ENCODE assay signal across 19 mouse cellular contexts in the genomic region with DNA sequence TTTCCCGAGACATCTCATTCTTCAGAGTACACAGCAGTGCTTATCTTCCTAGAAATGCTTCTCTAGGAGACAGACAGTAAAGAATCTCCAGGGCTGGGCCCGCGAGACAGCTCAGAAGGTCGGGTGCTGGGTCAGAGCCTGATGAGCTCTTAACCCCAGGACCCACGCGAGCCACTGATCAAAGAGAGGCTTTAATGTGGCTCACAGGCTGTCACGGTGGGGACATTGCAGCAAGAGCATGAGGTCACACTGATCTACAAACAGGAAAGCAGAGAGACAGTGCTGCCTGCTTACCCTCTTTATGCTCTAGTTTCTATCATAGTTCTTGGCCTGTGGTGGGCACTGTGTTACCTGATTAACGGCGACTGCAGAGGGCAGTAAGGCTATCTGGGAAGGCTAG.
DNase-seq lines count a peak whose midpoint lies in the region; ATAC-seq and TF ChIP-seq lines count a peak whose summit lies in the region.
"Had no signal": no experiment of that assay in that cellular context is flagged by ENCODE, and none has a peak within 500 bp of the region (broad histone marks: within the 10 kb centered on the region; RNA-seq: fewer than 3 reads in every experiment).

No protein-coding gene starts in this region.

- no peaks in the 10 kb centered on the region for H3K79me2 ChIP-seq in heart, adult 2 months (replicated peaks; ENCODE audit: control insufficient read depth, insufficient read depth, low read length)

- no peak overlapping the region for H3K4me3 ChIP-seq in heart, adult 2 months
- no peak overlapping the region for H3K4me3 ChIP-seq in kidney, postnatal 0 days (replicated peaks; ENCODE audit: low read depth, low read length)
- H3K4me3 ChIP-seq: embryonic facial prominence, embryonic 13.5 days; hindbrain, embryonic 12.5 days had no signal

- H3K4me2 ChIP-seq in kidney, postnatal 0 days (ENCODE audit: low read length) = no peak overlapping the region
- H3K4me2 ChIP-seq: embryonic facial prominence, embryonic 13.5 days; hindbrain, embryonic 12.5 days had no signal

- no peak overlapping the region for H3K9ac ChIP-seq in heart, adult 2 months (ENCODE audit: low read depth, low read length)
- no peak overlapping the region for H3K9ac ChIP-seq in kidney, postnatal 0 days (ENCODE audit: low read depth, low read length)
- H3K9ac ChIP-seq: embryonic facial prominence, embryonic 13.5 days; hindbrain, embryonic 12.5 days had no signal

- 74% methylated on average over 9 of the region's 9 CpGs for WGBS in heart, adult 2 months
- 29% methylated on average over 9 of the region's 9 CpGs for WGBS in kidney, postnatal 0 days

- H3K27ac ChIP-seq in heart, adult 2 months = no peak overlapping the region
- no peak overlapping the region for H3K27ac ChIP-seq in kidney, postnatal 0 days
- H3K27ac ChIP-seq: embryonic facial prominence, embryonic 13.5 days; hindbrain, embryonic 12.5 days had no signal

- no peak for TF ChIP-seq EP300 in heart, adult 2 months (IDR thresholded peaks at IDR 0.05; ENCODE audit: insufficient read depth, low read depth, low read length)

- no peak for TF ChIP-seq POLR2A in heart, adult 2 months (IDR thresholded peaks at IDR 0.05; ENCODE audit: insufficient read depth, low read depth, low read length)

- no peaks in the 10 kb centered on the region for H3K36me3 ChIP-seq in heart, adult 2 months (ENCODE audit: control insufficient read depth, insufficient read depth, low read length)
- H3K36me3 ChIP-seq in kidney, postnatal 0 days (ENCODE audit: insufficient read depth, low read length) = peaks cover 7% of the 10 kb centered on the region; the same call in 1 of the 2 replicates

- no peaks in the 10 kb centered on the region for H3K4me1 ChIP-seq in heart, adult 2 months (ENCODE audit: control insufficient read depth, insufficient read depth, low read length)
- no peaks in the 10 kb centered on the region for H3K4me1 ChIP-seq in kidney, postnatal 0 days (replicated peaks; ENCODE audit: insufficient read depth, low read length)

- H3K27me3 ChIP-seq in heart, adult 2 months (ENCODE audit: control insufficient read depth, insufficient read depth, low read length) = no peaks in the 10 kb centered on the region
- H3K27me3 ChIP-seq in kidney, postnatal 0 days (ENCODE audit: insufficient read depth, low read length) = no peaks in the 10 kb centered on the region
- H3K27me3 ChIP-seq: embryonic facial prominence, embryonic 13.5 days; hindbrain, embryonic 12.5 days had no signal

- ATAC-seq in kidney, postnatal 0 days (replicated peaks; ENCODE audit: low FRiP score, low read depth) = no peak
- 0 out of 2 replicates have a peak, but pooled peaks have one; percentile 33 for ATAC-seq in megakaryocyte, adult 5-6 weeks (ENCODE audit: poor library complexity, severe bottlenecking)
- ATAC-seq: forebrain, embryonic 14.5 days; hindbrain, embryonic 16.5 days had no signal

- intact Hi-C loops in heart, adult 2 months (cut with DNase I) = no loop called here

- peak; percentile 16; the same call in 1 of the 2 replicates for TF ChIP-seq CTCF in heart, adult 2 months (IDR thresholded peaks at IDR 0.05)
- peak; percentile 9; the same call in 1 of the 2 replicates for TF ChIP-seq CTCF in kidney, postnatal 0 days (IDR thresholded peaks at IDR 0.05; ENCODE audit: low read depth)

- no peaks in the 10 kb centered on the region; the same call in 1 of the 2 replicates for H3K9me3 ChIP-seq in kidney, postnatal 0 days (replicated peaks; ENCODE audit: low read length)

- DNase-seq in embryo, embryonic 9.5 days (ENCODE audit: extremely low spot score) = peak; percentile 21
- no peak for DNase-seq in embryo, embryonic 10.5 days (ENCODE audit: low spot score)
- DNase-seq in heart, adult 2 months = no peak
- no peak for DNase-seq in heart, adult 9 months (ENCODE audit: low spot score in 2 of 2)
- no peak for DNase-seq in kidney, postnatal 0 days (ENCODE audit: low spot score)
- DNase-seq in kidney, adult 18-20 months = no peak
- DNase-seq in spleen, postnatal 14 days (ENCODE audit: low spot score in 2 of 2) = no peak
- DNase-seq: adrenal gland, postnatal 10 days; cerebellum, adult 11 months; cerebellum, adult 9-10 months; cerebellum, postnatal 25 days; gastrocnemius, postnatal 36 days; heart, adult 18-20 months; kidney, adult 11 months had no signal
